Mouse (Mus musculus) liver, postnatal 0 days (tissue): ENCODE data around the gene Col2a1. TPM values are rescaled to one million over a fixed set of nuclear protein-coding genes. Genes with fewer than 3 reads are reported as not detected.

Experiments
- ATAC-seq: fragments of 200-750 bp; cut with Nextera tagmentation; 2 replicates; pipeline ENCODE4 v1.8.0; 2017; ENCODE audit warnings: mild to moderate bottlenecking, moderate library complexity
- DNase-seq: peaks from one replicate; pipeline ENCODE4 v3.0.0-alpha.2; 2016
- H3K27ac ChIP-seq: fragments of 300-500 bp; sonication (generic); 2 replicates; pipeline ENCODE4 v1.5.1; 2014; ENCODE audit warnings: antibody characterized with exemption, moderate library complexity, mild to moderate bottlenecking, low read depth
- H3K27me3 ChIP-seq: fragments of 300-500 bp; sonication (generic); 2 replicates; pipeline ENCODE4 v1.6.1; 2014; ENCODE audit warnings: low read length, control low read depth, mixed read lengths; ENCODE audit not compliant: insufficient read depth
- H3K36me3 ChIP-seq: fragments of 300-500 bp; sonication (generic); replicated peaks from 2 replicates; pipeline ENCODE4 v1.6.1; 2014; ENCODE audit warnings: mild to moderate bottlenecking, control low read depth, low read length, moderate library complexity, mixed read lengths; ENCODE audit not compliant: insufficient read depth
- H3K4me1 ChIP-seq: fragments of 300-500 bp; sonication (generic); 2 replicates; pipeline ENCODE4 v1.6.1; 2014; ENCODE audit warnings: antibody characterized with exemption, mild to moderate bottlenecking, control low read depth; ENCODE audit not compliant: insufficient read depth
- H3K4me2 ChIP-seq: fragments of 300-500 bp; sonication (generic); 2 replicates; pipeline ENCODE4 v1.6.1; 2014; ENCODE audit warnings: low read depth, mild to moderate bottlenecking, low read length, moderate library complexity, mixed read lengths
- H3K4me3 ChIP-seq: fragments of 300-500 bp; sonication (generic); 2 replicates; pipeline ENCODE4 v1.5.1; 2014; ENCODE audit warnings: low read depth, low read length
- H3K9ac ChIP-seq: fragments of 300-500 bp; sonication (generic); replicated peaks from 2 replicates; pipeline ENCODE4 v1.6.1; 2014; ENCODE audit warnings: mild to moderate bottlenecking, moderate library complexity
- H3K9me3 ChIP-seq: fragments of 300-500 bp; sonication (generic); 2 replicates; pipeline ENCODE4 v1.6.1; 2016; ENCODE audit warnings: mild to moderate bottlenecking, control low read depth, low read length, mixed read lengths
- CTCF ChIP-seq: sonication (generic); IDR thresholded peaks from 2 replicates; pipeline ENCODE4 v1.5.1; 2016; ENCODE audit warnings: antibody characterized with exemption, low read depth
- EP300 ChIP-seq: IDR thresholded peaks from 2 replicates; pipeline ENCODE4 v1.6.1; 2016; ENCODE audit warnings: antibody characterized with exemption, low read depth, mild to moderate bottlenecking
- WGBS: fragments of 180-500 bp; shearing (Covaris S2); extraction: QIAGEN DNeasy Blood & Tissue Kit; methylation state at CpG from one replicate; pipeline ENCODE4 v1.1.7; 2014; ENCODE audit not compliant: insufficient replicate concordance; 5-methylcytosine and 5-hydroxymethylcytosine counted together
- polyA plus RNA-seq: library from polyadenylated mRNA; unstranded; fragments of >200 nt; fragmentation: Nextera tagmentation; extraction: Ambion mirVana; gene quantifications from 2 replicates; pipeline ENCODE4 v1.2.1, GENCODE M21; 2015

Col2a1 gene
- polyA plus RNA-seq, 1 experiment from 2014 or later: 0.12 TPM

DNA sequence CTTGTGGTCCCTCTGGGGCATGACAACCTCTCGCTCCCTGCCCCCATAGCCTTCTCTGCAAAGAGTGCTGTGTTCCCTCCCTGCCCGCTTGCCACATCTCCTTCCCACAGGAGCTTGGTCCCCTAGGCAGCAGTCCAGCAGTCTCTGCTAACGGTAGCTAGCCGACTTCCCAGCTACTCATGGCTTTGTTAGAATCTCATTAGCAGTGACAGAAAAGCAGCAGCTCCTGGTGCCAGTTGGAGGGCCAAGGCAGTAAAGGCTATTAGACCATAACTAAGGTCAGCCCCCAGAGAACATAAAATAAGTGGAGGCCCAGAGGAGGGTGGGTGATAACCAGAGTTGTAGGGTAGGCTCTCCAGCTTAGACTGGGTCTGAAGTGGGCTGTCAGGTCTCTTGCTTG is 21.1 kb upstream of the Col2a1 start:
- H3K9me3 ChIP-seq: no peaks in the 10 kb centered on the region
- DNase-seq: no peak
- WGBS: 65% methylated on average over 4 of the region's 4 CpGs
- no peaks in the 10 kb centered on the region; the same call in 1 of the 2 replicates for H3K4me1 ChIP-seq
- no peaks in the 10 kb centered on the region for H3K36me3 ChIP-seq
- H3K27ac ChIP-seq: no peak overlapping the region
- H3K4me2 ChIP-seq: no peak overlapping the region
- peaks cover 11% of the 10 kb centered on the region; the same call in 1 of the 2 replicates for H3K27me3 ChIP-seq
- H3K9ac ChIP-seq: no peak overlapping the region
- TF ChIP-seq CTCF (no peak), EP300 (no peak)
- no peak for ATAC-seq
- H3K4me3 ChIP-seq: no peak overlapping the region

DNA sequence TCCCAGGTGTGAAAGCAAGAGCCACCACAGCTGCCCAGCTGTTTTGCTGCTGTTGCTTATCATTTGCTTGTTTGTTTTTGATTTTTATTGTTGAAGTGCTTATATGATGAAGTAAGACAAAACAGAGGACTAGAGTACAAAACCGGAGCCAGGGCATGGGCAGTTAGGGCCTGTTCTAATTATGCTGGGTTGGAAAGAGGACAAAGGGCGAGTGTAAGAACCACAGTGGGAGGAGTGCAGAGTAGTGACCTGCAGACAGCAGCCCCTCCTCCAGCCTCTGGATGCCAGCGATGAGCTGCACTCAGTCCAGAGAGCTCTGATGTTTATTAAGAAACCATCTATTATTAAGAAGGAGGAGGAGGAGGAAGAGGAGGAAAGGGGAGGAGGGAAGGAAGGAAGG is 18.6 kb upstream of the Col2a1 start:
- TF ChIP-seq CTCF: no peak
- TF ChIP-seq EP300: no peak
- no peak overlapping the region for H3K4me3 ChIP-seq
- H3K27me3 ChIP-seq: peaks cover 11% of the 10 kb centered on the region; the same call in 1 of the 2 replicates
- WGBS: 49% methylated on average over 3 of the region's 3 CpGs
- H3K36me3 ChIP-seq: no peaks in the 10 kb centered on the region
- no peak for DNase-seq
- H3K27ac ChIP-seq: no peak overlapping the region
- H3K4me2 ChIP-seq: no peak overlapping the region
- no peaks in the 10 kb centered on the region; the same call in 1 of the 2 replicates for H3K4me1 ChIP-seq
- H3K9me3 ChIP-seq: no peaks in the 10 kb centered on the region
- H3K9ac ChIP-seq: no peak overlapping the region
- ATAC-seq: 0 out of 2 replicates have a peak, but pooled peaks have one; percentile 35

DNA sequence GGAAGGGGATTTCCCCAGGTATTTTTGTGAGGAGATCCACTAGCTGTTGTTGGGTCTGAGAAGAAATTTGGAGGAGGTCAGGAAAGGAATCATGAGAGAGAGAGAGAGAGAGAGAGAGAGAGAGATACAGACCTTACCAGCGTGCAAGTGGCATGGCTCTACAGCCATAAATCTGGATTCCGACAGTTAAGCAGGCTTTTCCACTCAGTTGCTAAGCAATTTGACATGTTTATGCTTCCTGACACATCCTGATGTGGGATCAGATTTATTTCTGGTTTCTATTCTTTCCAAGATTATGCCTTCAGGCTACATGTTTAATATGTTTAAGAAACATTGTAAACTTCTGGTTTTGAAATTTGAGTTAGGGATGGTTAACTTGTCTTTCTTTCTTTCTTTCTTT is 17.4 kb upstream of the Col2a1 start:
- no peak for ATAC-seq
- Histone ChIP-seq H3K9ac (no peak overlapping the region), H3K27ac (no peak overlapping the region), H3K4me2 (no peak overlapping the region), H3K4me3 (no peak overlapping the region), H3K4me1 (no peaks in the 10 kb centered on the region; the same call in 1 of the 2 replicates), H3K27me3 (peaks cover 11% of the 10 kb centered on the region; the same call in 1 of the 2 replicates), H3K36me3 (no peaks in the 10 kb centered on the region), H3K9me3 (no peaks in the 10 kb centered on the region)
- 54% methylated on average over 2 of the region's 2 CpGs for WGBS
- DNase-seq: no peak
- TF ChIP-seq EP300 (no peak), CTCF (no peak)

DNA sequence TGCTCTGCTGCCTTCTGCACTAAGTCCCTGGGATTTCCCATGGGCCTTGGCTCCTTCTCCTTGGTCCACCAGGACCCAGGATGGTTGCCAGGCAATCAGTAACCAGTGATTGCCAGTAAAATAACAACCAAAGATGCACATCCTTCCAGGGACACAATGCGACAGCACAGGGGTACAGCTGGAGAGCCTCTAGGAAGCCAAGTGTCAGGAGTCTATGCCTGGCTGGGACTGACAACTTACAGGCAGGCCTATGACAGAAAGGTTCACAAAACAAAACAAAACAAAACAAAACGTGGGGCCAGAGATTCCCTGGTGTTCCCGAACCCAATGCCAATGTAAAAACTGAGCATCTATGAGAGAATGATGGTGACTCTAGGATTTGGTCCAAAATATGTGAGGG is 14.6 kb upstream of the Col2a1 start:
- WGBS: 73% methylated on average over 3 of the region's 3 CpGs
- no peak overlapping the region for H3K27ac ChIP-seq
- TF ChIP-seq CTCF (no peak), EP300 (no peak)
- no peak overlapping the region for H3K4me3 ChIP-seq
- no peaks in the 10 kb centered on the region; the same call in 1 of the 2 replicates for H3K4me1 ChIP-seq
- ATAC-seq: no peak
- no peaks in the 10 kb centered on the region for H3K9me3 ChIP-seq
- no peaks in the 10 kb centered on the region for H3K27me3 ChIP-seq
- no peak overlapping the region for H3K4me2 ChIP-seq
- H3K9ac ChIP-seq: no peak overlapping the region
- DNase-seq: no peak
- no peaks in the 10 kb centered on the region for H3K36me3 ChIP-seq

DNA sequence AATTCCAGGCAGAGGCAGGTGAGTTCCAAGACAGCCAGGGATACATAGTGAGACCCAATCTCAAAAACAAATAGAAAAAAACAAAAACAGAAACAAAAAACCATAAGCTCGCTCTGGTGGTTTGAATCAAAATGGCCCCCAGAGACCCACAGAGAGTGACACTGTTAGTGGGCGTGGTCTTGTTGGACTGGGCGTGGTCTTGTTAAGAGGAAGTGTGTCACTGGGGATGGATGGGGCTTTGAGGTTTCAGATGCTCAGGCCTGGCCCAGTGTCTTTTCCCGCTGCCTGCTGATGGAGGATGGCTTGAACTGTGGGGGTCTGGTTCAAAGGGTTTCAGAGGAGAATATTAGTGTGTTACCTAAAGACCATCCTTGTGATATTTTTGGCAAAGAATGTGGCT is 13.4 kb upstream of the Col2a1 start:
- ATAC-seq: no peak
- Histone ChIP-seq H3K9ac (no peak overlapping the region), H3K4me2 (no peak overlapping the region), H3K27ac (no peak overlapping the region), H3K4me3 (no peak overlapping the region), H3K4me1 (no peaks in the 10 kb centered on the region; the same call in 1 of the 2 replicates), H3K36me3 (no peaks in the 10 kb centered on the region), H3K27me3 (no peaks in the 10 kb centered on the region), H3K9me3 (no peaks in the 10 kb centered on the region)
- TF ChIP-seq EP300: no peak
- TF ChIP-seq CTCF: no peak
- DNase-seq: no peak
- 69% methylated on average over 4 of the region's 4 CpGs for WGBS

DNA sequence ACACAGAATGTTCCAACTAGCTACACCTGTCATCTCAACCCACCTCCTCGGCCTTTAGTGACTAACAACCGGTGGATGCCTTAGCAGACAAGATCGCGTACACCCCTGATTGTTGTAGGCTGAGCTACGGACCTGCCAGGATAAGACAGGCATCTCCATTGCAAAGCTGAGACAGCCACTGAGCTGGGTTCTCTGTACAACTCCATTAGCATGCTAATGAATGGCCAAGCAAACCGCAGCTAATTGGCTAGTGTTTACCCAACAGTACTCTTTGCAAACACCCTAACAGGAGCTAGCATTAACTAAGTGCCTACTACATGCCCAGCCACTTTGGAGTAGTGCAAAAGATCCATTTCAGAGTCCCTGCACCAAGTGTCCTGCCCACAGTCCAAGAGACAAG is 8.3 kb upstream of the Col2a1 start:
- Histone ChIP-seq H3K9me3 (no peaks in the 10 kb centered on the region), H3K4me3 (no peak overlapping the region), H3K4me2 (no peak overlapping the region), H3K27me3 (peaks cover 9% of the 10 kb centered on the region; the same call in 1 of the 2 replicates), H3K36me3 (no peaks in the 10 kb centered on the region), H3K9ac (no peak overlapping the region), H3K4me1 (no peaks in the 10 kb centered on the region), H3K27ac (no peak overlapping the region)
- TF ChIP-seq CTCF: no peak
- TF ChIP-seq EP300: no peak
- no peak for ATAC-seq
- WGBS: 69% methylated on average over 6 of the region's 6 CpGs
- no peak for DNase-seq

DNA sequence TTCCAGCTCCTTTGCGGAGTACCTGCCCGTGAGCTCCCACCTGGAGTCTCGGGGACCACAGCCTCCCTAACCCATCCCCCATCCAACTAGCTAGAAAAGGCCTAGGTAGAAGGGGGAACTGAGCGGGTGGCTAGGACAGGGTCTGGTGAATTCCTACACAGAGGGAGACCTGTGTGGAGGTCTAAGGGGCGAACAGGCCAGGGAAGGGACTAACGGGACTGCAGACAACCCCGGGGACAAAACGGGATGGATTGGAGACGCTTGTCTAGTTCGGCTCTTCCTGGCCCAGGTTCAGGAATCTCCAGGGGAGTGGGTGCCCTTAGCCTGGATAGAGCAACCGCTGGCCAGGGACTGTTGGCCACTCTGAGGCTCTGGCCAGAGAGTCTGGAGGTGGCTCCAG is 686 bp upstream of the Col2a1 start:
- no peak overlapping the region for H3K4me3 ChIP-seq
- no peak overlapping the region for H3K9ac ChIP-seq
- no peaks in the 10 kb centered on the region for H3K36me3 ChIP-seq
- no peaks in the 10 kb centered on the region for H3K9me3 ChIP-seq
- DNase-seq: no peak
- no peak for ATAC-seq
- no peak for TF ChIP-seq CTCF
- no peak for TF ChIP-seq EP300
- H3K27ac ChIP-seq: no peak overlapping the region
- H3K27me3 ChIP-seq: peaks cover 75% of the 10 kb centered on the region
- H3K4me2 ChIP-seq: no peak overlapping the region
- 0 out of 2 replicates have a peak, but pooled peaks cover 6% of the 10 kb centered on the region for H3K4me1 ChIP-seq
- WGBS: 12% methylated on average over 11 of the region's 11 CpGs
